In the genomic region with DNA sequence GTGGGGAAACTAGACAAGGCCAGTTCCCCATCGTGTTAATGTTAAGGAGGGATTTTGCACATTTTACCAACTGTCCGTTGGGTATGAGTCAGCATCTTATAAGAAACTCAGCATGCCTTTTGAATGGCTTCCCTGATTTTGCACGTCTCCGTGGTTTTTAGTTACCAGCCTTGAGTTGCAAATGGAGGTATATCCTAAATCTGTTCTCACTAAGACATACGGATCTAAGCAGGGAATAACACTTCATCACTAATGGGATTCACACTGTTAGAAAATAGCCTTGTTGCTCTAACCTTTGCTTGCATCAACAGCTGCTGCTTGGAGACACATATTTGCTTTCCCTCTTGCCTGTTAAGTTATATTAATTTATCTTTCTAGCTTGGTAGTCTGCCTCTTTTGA, we compare ENCODE assay signal across 37 mouse cellular contexts. TPM values are rescaled to one million over a fixed set of nuclear protein-coding genes. Genes with fewer than 3 reads are reported as not detected.
"Had no signal": no experiment of that assay in that cellular context is flagged by ENCODE, and none has a peak within 500 bp of the region (broad histone marks: within the 10 kb centered on the region; RNA-seq: fewer than 3 reads in every experiment).

No protein-coding gene starts in this region.

- H3K4me3 ChIP-seq: heart, adult 2 months; heart, embryonic 12.5 days; hindbrain, embryonic 10.5 days; hindbrain, embryonic 12.5 days; intestine, embryonic 15.5 days; layer of hippocampus, adult 2 months; left cerebral cortex, adult 2 months; limb, embryonic 10.5 days; limb, embryonic 12.5 days; liver, embryonic 13.5 days; liver, embryonic 15.5 days had no signal

- ATAC-seq: hindbrain, embryonic 16.5 days; inflammation-experienced regulatory T-cells, adult 6 months; intestine, postnatal 0 days; liver, postnatal 0 days had no signal

- H3K27me3 ChIP-seq: heart, embryonic 12.5 days; intestine, embryonic 15.5 days; liver, embryonic 13.5 days; liver, embryonic 15.5 days had no signal

- H3K36me3 ChIP-seq: heart, embryonic 12.5 days; hindbrain, embryonic 10.5 days; hindbrain, embryonic 12.5 days; intestine, embryonic 15.5 days; limb, embryonic 10.5 days; limb, embryonic 12.5 days; liver, embryonic 13.5 days; liver, embryonic 15.5 days had no signal

- H3K9ac ChIP-seq: heart, embryonic 12.5 days; hindbrain, embryonic 12.5 days; hindbrain, embryonic 14.5 days; intestine, embryonic 15.5 days; limb, embryonic 12.5 days; liver, embryonic 13.5 days; liver, embryonic 15.5 days; liver, postnatal 0 days had no signal

- H3K9me3 ChIP-seq: heart, embryonic 12.5 days; hindbrain, embryonic 10.5 days; hindbrain, embryonic 12.5 days; intestine, embryonic 15.5 days; limb, embryonic 10.5 days; limb, embryonic 12.5 days; liver, embryonic 13.5 days; liver, embryonic 15.5 days had no signal

- H3K4me2 ChIP-seq: heart, embryonic 12.5 days; hindbrain, embryonic 12.5 days; hindbrain, embryonic 14.5 days; intestine, embryonic 15.5 days; limb, embryonic 12.5 days; liver, embryonic 11.5 days; liver, embryonic 13.5 days; liver, embryonic 15.5 days had no signal

- DNase-seq: gastrocnemius, postnatal 14 days; gastrocnemius, postnatal 36 days; heart, adult 11 months; heart, adult 2 months; heart, postnatal 10 days; heart, postnatal 4 days; kidney, adult 18-20 months; kidney, adult 8-10 months; kidney, postnatal 10 days; kidney, postnatal 25 days; kidney, postnatal 4 days; liver; liver, embryonic 13.5 days; liver, postnatal 0 days had no signal

- H3K27ac ChIP-seq: heart, adult 2 months; hindbrain, embryonic 10.5 days; hindbrain, embryonic 12.5 days; hindbrain, embryonic 14.5 days; intestine, embryonic 15.5 days; layer of hippocampus, adult 2 months; left cerebral cortex, adult 2 months; limb, embryonic 10.5 days; limb, embryonic 12.5 days; liver, embryonic 13.5 days; liver, embryonic 15.5 days had no signal

- H3K4me1 ChIP-seq: heart, embryonic 12.5 days; hindbrain, embryonic 10.5 days; hindbrain, embryonic 12.5 days; intestine, embryonic 15.5 days; limb, embryonic 10.5 days; limb, embryonic 12.5 days; liver, embryonic 13.5 days; liver, embryonic 15.5 days had no signal

RNA-seq across cellular contexts. Expression of a gene that starts 31.9 kb away (rescaled TPM):
- total RNA-seq: gastrocnemius, adult 8-10 months; gastrocnemius, postnatal 14 days; gastrocnemius, postnatal 36 days; heart, adult 2 months; heart, postnatal 10 days; heart, postnatal 25 days; heart, postnatal 4 days; layer of hippocampus, adult 2 months; layer of hippocampus, postnatal 10 days; layer of hippocampus, postnatal 25 days; left cerebral cortex, adult 2 months; left cerebral cortex, postnatal 14 days; left cerebral cortex, postnatal 36 days had no signal
- polyA plus RNA-seq: gonadal fat pad, adult 2 months; heart, adult 2 months; hindbrain, embryonic 10.5 days; hindbrain, embryonic 14.5 days; inflammation-experienced regulatory T-cells, adult 6 months; intestine, postnatal 0 days; kidney, embryonic 14.5 days; kidney, embryonic 16.5 days; limb, embryonic 10.5 days; limb, embryonic 12.5 days; liver, embryonic 11.5 days; liver, embryonic 13.5 days; liver, embryonic 15.5 days; liver, postnatal 0 days had no signal
